Mouse (Mus musculus): ENCODE measurements around the gene Pdcl3.

Pdcl3 gene

GRCm38 (mm10) chr1:38985308-38985707 lies at the start of gene Pdcl3:
Gene Pdcl3, plus strand, starts transcription at chr1:38985608.
- DNase-seq (ENCODE audit: low read depth, low spot score): no peak

- DNase-seq (ENCODE audit: low read depth, low spot score): peak; percentile 70
These were observed 48.6 kb upstream of the Pdcl3 start for GRCm38 (mm10) chr1:38936780-38937179.

GRCm38 (mm10) chr1:38938849-38939248 lies 46.6 kb upstream of the Pdcl3 start, which contains the start of gene Nms:
Gene Nms, plus strand, starts transcription at chr1:38939149.
- DNase-seq (ENCODE audit: low read depth, low spot score): no peak

- peak; percentile 16 for DNase-seq (ENCODE audit: low read depth, low spot score)
These were observed 45.8 kb upstream of the Pdcl3 start for GRCm38 (mm10) chr1:38939608-38940007.

- DNase-seq (ENCODE audit: low read depth, low spot score): no peak
These were observed 29.0 kb upstream of the Pdcl3 start for GRCm38 (mm10) chr1:38956457-38956856.

GRCm38 (mm10) chr1:38969116-38969515 lies 16.3 kb upstream of the Pdcl3 start:
- no peak for DNase-seq (ENCODE audit: low read depth, low spot score)

- no peak for DNase-seq (ENCODE audit: low read depth, low spot score)
These were observed 13.7 kb upstream of the Pdcl3 start for GRCm38 (mm10) chr1:38971712-38972111.

- DNase-seq (ENCODE audit: low read depth, low spot score): no peak
These were observed 12.3 kb upstream of the Pdcl3 start for GRCm38 (mm10) chr1:38972986-38973592.

GRCm38 (mm10) chr1:38979953-38980352 lies 5.5 kb upstream of the Pdcl3 start:
- no peak for DNase-seq (ENCODE audit: low read depth, low spot score)

GRCm38 (mm10) chr1:38983870-38984269 lies 1.5 kb upstream of the Pdcl3 start:
- no peak for DNase-seq (ENCODE audit: low read depth, low spot score)

GRCm38 (mm10) chr1:38987080-38987864 lies 1.9 kb downstream of the Pdcl3 start:
- peak; percentile 97 for DNase-seq (ENCODE audit: low read depth, low spot score)

- DNase-seq (ENCODE audit: low read depth, low spot score): no peak
These were observed 2.4 kb downstream of the Pdcl3 start for GRCm38 (mm10) chr1:38987865-38988211.

- no peak for DNase-seq (ENCODE audit: low read depth, low spot score)
These were observed 2.9 kb downstream of the Pdcl3 start for GRCm38 (mm10) chr1:38988357-38988756.

GRCm38 (mm10) chr1:38992365-38992764 lies 7.0 kb downstream of the Pdcl3 start:
- DNase-seq (ENCODE audit: low read depth, low spot score): no peak

- peak; percentile 72 for DNase-seq (ENCODE audit: low read depth, low spot score)
These were observed 15.7 kb downstream of the Pdcl3 start for GRCm38 (mm10) chr1:39001106-39001505.

GRCm38 (mm10) chr1:39005751-39006354 lies 20.4 kb downstream of the Pdcl3 start:
- DNase-seq (ENCODE audit: low read depth, low spot score): peak; percentile 32

- DNase-seq (ENCODE audit: low read depth, low spot score): no peak
These were observed 21.7 kb downstream of the Pdcl3 start for GRCm38 (mm10) chr1:39006830-39007829.

GRCm38 (mm10) chr1:39010583-39011021 lies 25.2 kb downstream of the Pdcl3 start:
- DNase-seq (ENCODE audit: low read depth, low spot score): peak; percentile 56

GRCm38 (mm10) chr1:39012576-39012975 lies 27.2 kb downstream of the Pdcl3 start:
- DNase-seq (ENCODE audit: low read depth, low spot score): no peak

- no peak for DNase-seq (ENCODE audit: low read depth, low spot score)
These were observed 28.4 kb downstream of the Pdcl3 start for GRCm38 (mm10) chr1:39013843-39014242.

GRCm38 (mm10) chr1:39015529-39015928 lies 30.1 kb downstream of the Pdcl3 start:
- no peak for DNase-seq (ENCODE audit: low read depth, low spot score)

All from A20 (cell line).